Mouse (Mus musculus): Measurements from ENCODE around the gene Morc4.

DNA sequence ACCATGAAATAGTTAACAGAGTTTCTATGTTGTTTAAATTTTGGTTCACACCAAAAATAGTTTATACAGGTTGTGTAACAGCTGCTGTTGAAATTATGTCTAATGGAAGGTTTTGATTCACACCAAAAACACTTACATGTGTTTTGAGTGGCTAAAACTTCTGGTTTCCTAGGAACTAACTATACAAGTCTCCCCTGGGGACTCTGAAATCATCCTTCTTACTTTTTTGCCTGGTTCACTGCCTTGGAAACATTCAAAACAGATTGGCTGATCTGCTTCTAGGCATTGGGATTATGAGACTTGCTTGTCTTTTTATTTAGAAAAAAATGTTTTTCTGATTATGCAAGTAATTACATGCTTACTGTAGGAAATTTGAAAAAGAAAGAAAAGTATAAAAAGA, 11.7 kb upstream of the Morc4 start:
- no peak for TF ChIP-seq CTCF (IDR thresholded peaks at IDR 0.05; ENCODE audit: low read depth, low read length)
- TF ChIP-seq POLR2A (IDR thresholded peaks at IDR 0.05; ENCODE audit: extremely low read depth, insufficient read depth, low read length): no peak

Measured in liver, adult 2 months (tissue).